Mouse (Mus musculus): Measurements from ENCODE around the gene Itsn1. TPM values are rescaled to one million over a fixed set of nuclear protein-coding genes. Genes with fewer than 3 reads are reported as not detected.

Gene Itsn1
- polyA plus RNA-seq, 1 experiment from 2014 or later: 26.6 TPM

DNA sequence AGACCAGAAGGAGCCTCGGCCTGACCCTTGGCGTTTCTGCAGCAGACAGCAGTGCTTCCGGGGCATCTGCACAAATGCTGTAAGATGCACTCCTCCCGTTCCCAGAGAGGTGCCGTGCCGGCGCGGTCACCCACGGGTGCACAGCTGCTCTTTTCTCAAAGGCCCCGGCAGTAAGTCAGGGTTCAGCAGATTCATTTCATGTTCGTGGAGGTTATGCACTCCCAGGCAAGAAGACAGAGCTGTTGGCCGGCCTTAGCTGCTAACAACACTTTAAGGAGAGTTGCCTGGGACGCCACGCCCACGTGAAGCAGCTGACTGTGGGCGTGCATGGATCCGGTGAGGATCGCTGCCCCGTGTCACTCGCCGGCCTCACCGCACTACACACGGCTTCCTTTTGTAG lies 101.2 kb downstream of the Itsn1 start:
- Histone ChIP-seq H3K27ac (ENCODE audit: low read depth, low read length) (no peak overlapping the region), H3K4me2 (no peak overlapping the region), H3K4me1 (ENCODE audit: control insufficient read depth, insufficient read depth, low read length) (peaks cover 24% of the 10 kb centered on the region), H3K9ac (ENCODE audit: low read depth, low read length) (no peak overlapping the region), H3K9me3 (replicated peaks; ENCODE audit: control insufficient read depth, low read length) (no peaks in the 10 kb centered on the region), H3K27me3 (ENCODE audit: control insufficient read depth, insufficient read depth, low read length) (no peaks in the 10 kb centered on the region), H3K36me3 (ENCODE audit: control insufficient read depth, insufficient read depth, low read length) (peaks cover 4% of the 10 kb centered on the region; the same call in 1 of the 2 replicates), H3K4me3 (ENCODE audit: low read depth, low read length) (no peak overlapping the region)
- ATAC-seq (replicated peaks; ENCODE audit: insufficient number of reproducible peaks, low FRiP score, low TSS enrichment): no peak
- WGBS (ENCODE audit: insufficient replicate concordance): 89% methylated on average over 23 of the region's 23 CpGs

DNA sequence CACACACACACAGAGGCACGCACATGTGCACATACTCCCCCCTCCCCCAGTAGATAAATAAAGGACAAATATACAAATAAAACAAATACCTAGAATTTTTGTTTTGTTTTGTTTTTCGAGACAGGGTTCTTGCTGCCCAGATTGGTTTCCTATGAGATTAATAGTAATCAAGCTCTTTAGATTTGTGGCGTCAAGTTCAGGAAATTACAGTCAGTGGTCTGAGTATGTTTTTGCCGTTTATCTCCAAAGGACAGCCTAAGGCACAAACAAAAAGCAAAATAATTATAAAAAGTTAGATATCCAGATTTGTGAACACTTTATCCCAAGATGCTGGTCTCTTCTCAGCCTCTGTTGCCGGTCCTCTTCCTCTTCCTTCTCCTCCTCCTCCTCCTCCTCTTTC lies 104.0 kb downstream of the Itsn1 start:
- no peaks in the 10 kb centered on the region for H3K27me3 ChIP-seq (ENCODE audit: control insufficient read depth, insufficient read depth, low read length)
- no peak overlapping the region for H3K4me3 ChIP-seq (ENCODE audit: low read depth, low read length)
- no peak overlapping the region for H3K4me2 ChIP-seq
- no peaks in the 10 kb centered on the region for H3K9me3 ChIP-seq (replicated peaks; ENCODE audit: control insufficient read depth, low read length)
- no peak overlapping the region for H3K27ac ChIP-seq (ENCODE audit: low read depth, low read length)
- H3K4me1 ChIP-seq (ENCODE audit: control insufficient read depth, insufficient read depth, low read length): peaks cover 11% of the 10 kb centered on the region
- no peak overlapping the region for H3K9ac ChIP-seq (ENCODE audit: low read depth, low read length)
- peaks cover 2% of the 10 kb centered on the region; the same call in 1 of the 2 replicates for H3K36me3 ChIP-seq (ENCODE audit: control insufficient read depth, insufficient read depth, low read length)
- WGBS (ENCODE audit: insufficient replicate concordance): 80% methylated on average over 5 of the region's 5 CpGs
- ATAC-seq (replicated peaks; ENCODE audit: insufficient number of reproducible peaks, low FRiP score, low TSS enrichment): no peak

DNA sequence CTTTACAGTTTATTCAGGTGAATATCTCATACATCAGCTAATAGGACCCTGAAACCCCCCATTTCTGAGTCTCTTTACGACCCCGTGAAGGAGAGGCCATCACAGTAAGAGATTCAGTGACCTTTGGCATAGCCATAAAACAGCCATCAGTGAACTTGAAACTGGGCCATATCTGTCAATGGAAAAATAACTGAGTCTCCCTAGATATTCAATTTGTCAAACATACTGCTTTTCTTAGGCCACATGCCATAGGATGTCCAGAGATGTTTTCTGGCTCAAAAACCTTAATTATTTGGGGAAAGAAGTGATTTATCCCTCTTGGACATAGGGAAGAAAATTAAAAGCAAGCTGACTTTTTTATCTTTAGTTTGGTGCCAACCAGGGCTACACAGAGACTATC lies 104.5 kb downstream of the Itsn1 start:
- H3K9me3 ChIP-seq (replicated peaks; ENCODE audit: control insufficient read depth, low read length): no peaks in the 10 kb centered on the region
- H3K4me2 ChIP-seq: no peak overlapping the region
- H3K27ac ChIP-seq (ENCODE audit: low read depth, low read length): no peak overlapping the region
- no peak overlapping the region for H3K9ac ChIP-seq (ENCODE audit: low read depth, low read length)
- peaks cover 7% of the 10 kb centered on the region; the same call in 1 of the 2 replicates for H3K4me1 ChIP-seq (ENCODE audit: control insufficient read depth, insufficient read depth, low read length)
- H3K36me3 ChIP-seq (ENCODE audit: control insufficient read depth, insufficient read depth, low read length): no peaks in the 10 kb centered on the region; the same call in 1 of the 2 replicates
- 93% methylated on average over 2 of the region's 2 CpGs for WGBS (ENCODE audit: insufficient replicate concordance)
- no peak overlapping the region for H3K4me3 ChIP-seq (ENCODE audit: low read depth, low read length)
- no peak for ATAC-seq (replicated peaks; ENCODE audit: insufficient number of reproducible peaks, low FRiP score, low TSS enrichment)
- H3K27me3 ChIP-seq (ENCODE audit: control insufficient read depth, insufficient read depth, low read length): no peaks in the 10 kb centered on the region

DNA sequence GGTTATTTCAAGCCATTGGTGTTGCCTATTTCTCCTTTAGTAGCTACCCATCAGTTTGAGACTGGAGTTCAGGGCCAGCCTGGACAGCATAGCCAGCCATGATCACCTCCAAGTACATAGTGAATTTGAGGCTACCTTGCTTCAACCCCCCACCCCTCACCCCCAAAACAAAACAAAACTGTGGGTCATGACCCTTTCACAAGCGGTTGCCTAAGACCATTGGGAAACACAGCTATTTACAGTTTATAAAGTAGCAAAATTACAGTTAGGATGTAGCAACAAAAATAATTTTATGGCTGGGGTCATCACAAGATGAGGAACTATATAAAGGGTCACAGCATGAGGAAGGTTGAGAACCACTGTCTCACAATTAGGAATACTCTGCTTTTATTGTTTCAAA lies 104.9 kb downstream of the Itsn1 start:
- H3K4me3 ChIP-seq (ENCODE audit: low read depth, low read length): no peak overlapping the region
- H3K36me3 ChIP-seq (ENCODE audit: control insufficient read depth, insufficient read depth, low read length): no peaks in the 10 kb centered on the region; the same call in 1 of the 2 replicates
- H3K27me3 ChIP-seq (ENCODE audit: control insufficient read depth, insufficient read depth, low read length): no peaks in the 10 kb centered on the region
- no peak for ATAC-seq (replicated peaks; ENCODE audit: insufficient number of reproducible peaks, low FRiP score, low TSS enrichment)
- H3K9me3 ChIP-seq (replicated peaks; ENCODE audit: control insufficient read depth, low read length): no peaks in the 10 kb centered on the region
- no peak overlapping the region for H3K9ac ChIP-seq (ENCODE audit: low read depth, low read length)
- 98% methylated on average over 1 of the region's 1 CpGs for whole genome bisulfite sequencing (ENCODE audit: insufficient replicate concordance)
- H3K4me1 ChIP-seq (ENCODE audit: control insufficient read depth, insufficient read depth, low read length): peaks cover 5% of the 10 kb centered on the region; the same call in 1 of the 2 replicates
- no peak overlapping the region for H3K4me2 ChIP-seq
- H3K27ac ChIP-seq (ENCODE audit: low read depth, low read length): no peak overlapping the region

DNA sequence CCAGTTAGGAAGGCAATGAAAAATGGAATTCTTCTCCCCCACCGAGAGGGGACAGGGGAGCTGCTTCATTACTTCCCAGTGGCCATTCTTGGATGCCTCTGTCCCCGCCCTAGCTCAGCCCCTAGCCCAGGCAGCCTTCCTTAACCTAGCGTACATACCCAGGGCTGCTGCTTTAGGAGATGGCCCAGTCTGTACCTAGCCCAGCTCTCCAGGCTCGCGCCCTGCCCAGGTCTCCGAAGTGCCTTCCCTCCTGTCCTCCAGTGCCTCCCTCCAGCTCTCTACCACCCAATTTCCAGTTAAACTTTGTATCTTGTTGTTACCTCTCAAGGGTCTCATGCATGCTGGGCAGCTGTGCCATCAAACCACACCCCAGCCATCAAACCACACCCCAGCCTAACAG lies 106.7 kb downstream of the Itsn1 start:
- Histone ChIP-seq H3K4me3 (ENCODE audit: low read depth, low read length) (no peak overlapping the region), H3K9me3 (replicated peaks; ENCODE audit: control insufficient read depth, low read length) (no peaks in the 10 kb centered on the region), H3K27me3 (ENCODE audit: control insufficient read depth, insufficient read depth, low read length) (no peaks in the 10 kb centered on the region), H3K9ac (ENCODE audit: low read depth, low read length) (no peak overlapping the region), H3K27ac (ENCODE audit: low read depth, low read length) (no peak overlapping the region), H3K4me1 (ENCODE audit: control insufficient read depth, insufficient read depth, low read length) (peaks cover 13% of the 10 kb centered on the region), H3K36me3 (ENCODE audit: control insufficient read depth, insufficient read depth, low read length) (no peaks in the 10 kb centered on the region; the same call in 1 of the 2 replicates), H3K4me2 (no peak overlapping the region)
- no peak for ATAC-seq (replicated peaks; ENCODE audit: insufficient number of reproducible peaks, low FRiP score, low TSS enrichment)
- 86% methylated on average over 6 of the region's 6 CpGs for WGBS (ENCODE audit: insufficient replicate concordance)

DNA sequence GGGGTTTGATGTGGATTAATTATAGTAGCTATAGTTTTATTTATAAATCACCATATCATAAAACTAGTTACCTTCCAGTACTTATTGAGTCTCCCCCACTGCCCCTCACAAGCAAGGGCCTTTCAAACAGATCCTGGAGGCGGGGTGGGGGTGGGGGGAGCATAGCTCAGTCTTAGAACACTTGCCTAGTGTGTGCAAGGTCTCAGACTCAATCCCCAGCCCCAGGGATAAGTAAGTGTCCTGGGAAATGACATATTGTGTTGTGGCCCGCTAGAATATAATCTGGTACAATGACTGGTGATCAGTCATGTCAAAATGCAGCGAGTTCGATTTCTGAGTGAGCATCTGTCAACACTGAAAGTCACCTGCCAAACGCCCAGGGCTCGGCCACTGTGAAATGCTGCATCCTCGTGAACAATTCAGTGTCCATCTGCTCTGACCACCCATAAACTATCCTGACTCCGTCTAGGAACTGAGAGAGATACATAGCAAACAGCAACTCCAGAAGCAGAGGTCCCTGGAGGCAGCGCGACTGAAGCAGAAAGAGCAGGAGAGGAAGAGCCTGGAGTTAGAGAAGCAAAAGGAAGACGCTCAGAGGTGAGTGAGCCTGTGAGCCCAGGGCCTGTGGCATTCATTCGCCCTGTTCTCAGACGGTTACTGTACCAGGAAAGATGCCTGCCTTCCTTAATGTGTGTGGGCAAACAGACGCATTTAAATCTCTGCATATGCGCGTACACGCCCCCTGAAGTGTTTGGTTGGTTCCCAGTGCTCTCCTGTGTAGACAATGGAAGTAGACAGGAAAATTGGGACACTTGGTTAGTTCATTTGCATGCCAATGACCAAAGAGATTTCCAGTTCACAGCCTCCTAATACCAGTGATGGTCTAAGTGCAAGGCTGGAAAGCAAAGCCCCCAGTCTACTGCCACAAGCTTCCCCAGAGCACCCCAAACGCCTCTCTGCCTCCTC lies 107.8 kb downstream of the Itsn1 start:
- no peak overlapping the region for H3K27ac ChIP-seq (ENCODE audit: low read depth, low read length)
- H3K4me3 ChIP-seq (ENCODE audit: low read depth, low read length): no peak overlapping the region
- H3K9me3 ChIP-seq (replicated peaks; ENCODE audit: control insufficient read depth, low read length): no peaks in the 10 kb centered on the region
- H3K4me2 ChIP-seq: no peak overlapping the region
- 81% methylated on average over 18 of the region's 18 CpGs for WGBS (ENCODE audit: insufficient replicate concordance)
- H3K9ac ChIP-seq (ENCODE audit: low read depth, low read length): no peak overlapping the region
- H3K4me1 ChIP-seq (ENCODE audit: control insufficient read depth, insufficient read depth, low read length): peaks cover 16% of the 10 kb centered on the region
- no peaks in the 10 kb centered on the region; the same call in 1 of the 2 replicates for H3K36me3 ChIP-seq (ENCODE audit: control insufficient read depth, insufficient read depth, low read length)
- no peaks in the 10 kb centered on the region for H3K27me3 ChIP-seq (ENCODE audit: control insufficient read depth, insufficient read depth, low read length)
- ATAC-seq (replicated peaks; ENCODE audit: insufficient number of reproducible peaks, low FRiP score, low TSS enrichment): no peak

DNA sequence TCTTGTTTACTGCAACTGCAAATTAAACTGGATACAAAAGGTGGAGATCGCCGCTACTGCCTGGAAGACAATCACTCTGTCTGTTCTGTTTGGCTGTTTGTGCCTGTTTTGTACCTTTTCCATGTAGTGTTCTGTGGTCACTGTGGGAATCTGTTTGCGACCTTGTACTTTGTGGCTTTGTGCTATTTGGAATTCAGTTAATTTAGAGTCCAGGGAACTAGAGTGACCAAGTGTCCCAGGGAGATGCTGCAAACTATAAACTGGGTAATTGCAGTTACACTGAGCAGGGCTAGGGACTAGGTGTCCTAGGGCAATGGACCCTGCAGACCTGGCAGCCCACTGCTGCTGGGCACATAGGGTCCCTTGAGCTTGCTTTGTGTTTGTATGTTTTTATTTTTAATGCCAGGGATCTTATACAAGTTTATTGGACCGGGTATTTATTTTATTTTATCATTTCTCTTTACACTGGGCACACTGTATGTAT lies 108.5 kb downstream of the Itsn1 start:
- Histone ChIP-seq H3K4me1 (ENCODE audit: control insufficient read depth, insufficient read depth, low read length) (peaks cover 16% of the 10 kb centered on the region), H3K9me3 (replicated peaks; ENCODE audit: control insufficient read depth, low read length) (no peaks in the 10 kb centered on the region), H3K4me2 (no peak overlapping the region), H3K27ac (ENCODE audit: low read depth, low read length) (no peak overlapping the region), H3K9ac (ENCODE audit: low read depth, low read length) (no peak overlapping the region), H3K36me3 (ENCODE audit: control insufficient read depth, insufficient read depth, low read length) (peaks cover 2% of the 10 kb centered on the region; the same call in 1 of the 2 replicates), H3K27me3 (ENCODE audit: control insufficient read depth, insufficient read depth, low read length) (no peaks in the 10 kb centered on the region), H3K4me3 (ENCODE audit: low read depth, low read length) (no peak overlapping the region)
- ATAC-seq (replicated peaks; ENCODE audit: insufficient number of reproducible peaks, low FRiP score, low TSS enrichment): no peak
- WGBS (ENCODE audit: insufficient replicate concordance): 89% methylated on average over 4 of the region's 4 CpGs

DNA sequence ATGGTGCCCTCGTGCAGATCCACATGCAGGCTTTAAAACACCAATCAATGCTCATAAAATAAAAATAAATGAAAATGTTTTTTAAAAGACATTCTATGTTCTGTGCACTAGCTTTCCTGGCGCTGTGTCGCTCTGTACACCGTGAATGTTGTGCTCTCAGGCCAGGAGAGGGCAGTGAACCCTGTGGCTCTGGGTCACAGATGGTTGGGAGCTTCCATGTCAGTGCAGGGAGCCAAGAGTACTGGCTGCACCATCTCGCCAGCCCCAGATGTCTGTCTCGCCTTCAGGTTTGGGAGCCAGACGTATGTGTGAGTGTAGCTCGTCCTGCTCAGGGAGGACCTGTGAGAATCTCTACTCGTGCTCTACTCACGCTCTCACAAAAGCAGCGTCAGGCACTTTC lies 109.7 kb downstream of the Itsn1 start:
- no peak overlapping the region for H3K27ac ChIP-seq (ENCODE audit: low read depth, low read length)
- H3K9me3 ChIP-seq (replicated peaks; ENCODE audit: control insufficient read depth, low read length): no peaks in the 10 kb centered on the region
- WGBS (ENCODE audit: insufficient replicate concordance): 86% methylated on average over 11 of the region's 11 CpGs
- peaks cover 16% of the 10 kb centered on the region for H3K4me1 ChIP-seq (ENCODE audit: control insufficient read depth, insufficient read depth, low read length)
- H3K27me3 ChIP-seq (ENCODE audit: control insufficient read depth, insufficient read depth, low read length): no peaks in the 10 kb centered on the region
- no peak overlapping the region for H3K4me2 ChIP-seq
- H3K9ac ChIP-seq (ENCODE audit: low read depth, low read length): no peak overlapping the region
- H3K4me3 ChIP-seq (ENCODE audit: low read depth, low read length): no peak overlapping the region
- no peak for ATAC-seq (replicated peaks; ENCODE audit: insufficient number of reproducible peaks, low FRiP score, low TSS enrichment)
- peaks cover 5% of the 10 kb centered on the region; the same call in 1 of the 2 replicates for H3K36me3 ChIP-seq (ENCODE audit: control insufficient read depth, insufficient read depth, low read length)
